Mouse (Mus musculus): ENCODE measurements around the gene Gm5416.
"Not testable (repeated sequence)": the region's sequence is repeated elsewhere in the genome, so short reads cannot be mapped to it uniquely, and the experiment has no call there.

Gene Gm5416

DNA sequence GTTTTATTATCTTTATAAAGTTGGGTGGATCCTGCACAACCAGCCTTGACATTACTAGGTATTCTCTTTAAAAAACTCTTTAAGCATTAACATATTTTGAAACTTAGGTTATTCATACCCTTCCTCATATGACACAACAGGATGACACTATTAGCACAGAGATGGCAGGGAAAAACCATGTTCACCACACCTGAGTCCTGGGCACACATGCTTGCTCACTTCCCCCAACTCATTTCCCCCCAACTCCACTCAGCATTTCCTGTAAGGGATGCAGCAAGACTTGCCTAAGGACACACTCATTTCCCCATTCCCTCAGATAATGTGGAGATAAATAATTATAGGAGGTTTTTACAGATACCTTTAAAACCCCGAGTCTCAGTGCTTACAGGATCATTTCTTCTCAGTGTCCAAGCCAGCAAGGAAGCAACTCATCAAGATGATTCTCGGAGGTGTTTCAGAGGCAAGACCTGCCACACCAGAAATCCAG lies at the start of gene Gm5416:
Gene Gm5416 (plus strand): TSS at position 437 of the 487 bp plus-strand sequence.
- DNase-seq (ENCODE audit: low read depth, low spot score), result no peak

GRCm38 (mm10) chr16:36167841-36168240 lies 42.4 kb upstream of the Gm5416 start:
- DNase-seq (ENCODE audit: low read depth, low spot score), result not testable (repeated sequence)

GRCm38 (mm10) chr16:36176108-36176507 lies 34.1 kb upstream of the Gm5416 start:
- no peak for DNase-seq (ENCODE audit: low read depth, low spot score)

DNA sequence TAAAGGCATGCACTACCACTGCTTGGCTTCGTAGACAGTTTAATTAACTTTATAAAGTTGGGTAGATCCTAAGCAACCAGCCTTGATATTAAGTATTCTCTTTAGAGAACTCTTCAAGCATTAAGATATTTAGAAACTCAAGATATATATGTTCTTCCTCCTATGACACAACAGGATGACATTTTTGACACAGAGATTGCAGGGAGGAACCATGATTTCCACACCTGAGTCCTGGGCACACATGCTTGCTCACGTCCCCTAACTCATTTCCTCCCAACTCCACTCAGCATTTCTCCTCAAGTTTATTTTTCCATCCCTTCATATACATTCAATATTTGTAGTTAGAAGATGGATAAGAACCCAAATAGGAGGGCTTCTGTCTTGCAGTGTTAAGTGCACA lies 30.3 kb upstream of the Gm5416 start:
- DNase-seq (ENCODE audit: low read depth, low spot score), result no peak

- not testable (repeated sequence) for DNase-seq (ENCODE audit: low read depth, low spot score)
Measured at GRCm38 (mm10) chr16:36183912-36184311, 26.3 kb upstream of the Gm5416 start, which contains the start of gene Gm5483. Gene Gm5483 (plus strand): TSS chr16:36184212.

GRCm38 (mm10) chr16:36199226-36199625 lies 11.0 kb upstream of the Gm5416 start:
- no peak for DNase-seq (ENCODE audit: low read depth, low spot score)

DNA sequence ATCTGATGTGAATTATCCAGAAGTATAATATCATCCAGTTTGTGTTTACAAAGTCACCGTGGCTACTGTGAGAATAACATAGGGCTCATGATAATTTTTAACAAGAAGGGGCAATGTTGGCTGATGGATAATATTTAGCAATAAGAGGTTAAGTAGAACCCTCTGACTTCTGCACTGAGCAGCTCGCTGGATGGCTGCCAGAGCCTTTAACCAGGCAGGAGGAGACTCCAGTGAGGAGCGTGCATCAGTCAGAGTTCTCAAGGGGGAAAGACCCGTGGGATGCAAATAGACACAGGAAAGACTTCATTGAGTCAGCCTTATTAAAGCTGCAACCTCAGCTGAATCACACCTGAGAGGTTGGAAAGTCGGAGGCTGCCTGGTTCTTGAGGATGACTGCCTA lies 6.4 kb upstream of the Gm5416 start:
- no peak for DNase-seq (ENCODE audit: low read depth, low spot score)

DNA sequence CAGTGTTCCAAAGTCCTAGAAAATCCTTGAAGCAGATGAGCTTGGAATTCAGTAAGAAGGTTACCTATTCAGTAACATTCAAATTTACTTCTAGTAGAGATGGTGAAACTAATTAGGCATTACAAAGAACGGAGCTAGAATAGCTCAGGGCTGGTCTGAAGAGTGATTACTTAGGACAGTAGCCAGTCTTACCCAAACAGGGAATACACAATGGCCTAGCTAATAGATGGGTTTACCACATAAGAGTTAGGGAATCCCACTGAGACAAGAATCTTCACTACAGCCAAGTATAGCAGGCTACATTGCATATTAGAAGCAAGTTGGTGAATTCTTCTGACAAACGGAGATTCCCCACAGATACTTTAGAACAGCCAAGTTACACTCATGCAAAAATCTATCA lies 4.5 kb upstream of the Gm5416 start:
- not testable (repeated sequence) for DNase-seq (ENCODE audit: low read depth, low spot score)

GRCm38 (mm10) chr16:36221168-36221567 lies 11.0 kb downstream of the Gm5416 start, which contains the start of gene 2010005H15Rik:
Gene 2010005H15Rik (plus strand): TSS chr16:36221468.
- DNase-seq (ENCODE audit: low read depth, low spot score), result not testable (repeated sequence)

DNA sequence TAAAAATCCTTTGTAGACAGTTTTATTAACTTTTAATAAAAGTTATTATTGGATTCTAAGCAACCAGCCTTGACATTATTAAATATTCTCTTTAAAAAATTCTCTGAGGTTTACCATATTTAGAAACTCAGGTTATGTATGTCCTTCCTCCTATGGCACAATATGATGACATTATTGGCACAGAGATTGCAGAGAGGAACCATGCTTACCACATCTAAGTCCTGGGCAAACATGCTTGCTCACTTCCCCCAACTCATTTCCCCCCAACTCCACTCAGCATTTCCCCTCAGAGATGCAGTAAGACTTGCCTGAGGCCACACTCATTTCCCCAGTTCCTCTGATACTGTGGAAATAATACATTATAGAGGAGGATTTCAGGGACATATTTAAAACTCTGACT lies 50.4 kb downstream of the Gm5416 start:
- not testable (repeated sequence) for DNase-seq (ENCODE audit: low read depth, low spot score)
